Mouse (Mus musculus): Measurements from ENCODE around the gene Foxn3. TPM values are rescaled to one million over a fixed set of nuclear protein-coding genes. Genes with fewer than 3 reads are reported as not detected.

The Foxn3 gene
- polyA plus RNA-seq, 1 experiment from 2014 or later: 97.6 TPM

DNA sequence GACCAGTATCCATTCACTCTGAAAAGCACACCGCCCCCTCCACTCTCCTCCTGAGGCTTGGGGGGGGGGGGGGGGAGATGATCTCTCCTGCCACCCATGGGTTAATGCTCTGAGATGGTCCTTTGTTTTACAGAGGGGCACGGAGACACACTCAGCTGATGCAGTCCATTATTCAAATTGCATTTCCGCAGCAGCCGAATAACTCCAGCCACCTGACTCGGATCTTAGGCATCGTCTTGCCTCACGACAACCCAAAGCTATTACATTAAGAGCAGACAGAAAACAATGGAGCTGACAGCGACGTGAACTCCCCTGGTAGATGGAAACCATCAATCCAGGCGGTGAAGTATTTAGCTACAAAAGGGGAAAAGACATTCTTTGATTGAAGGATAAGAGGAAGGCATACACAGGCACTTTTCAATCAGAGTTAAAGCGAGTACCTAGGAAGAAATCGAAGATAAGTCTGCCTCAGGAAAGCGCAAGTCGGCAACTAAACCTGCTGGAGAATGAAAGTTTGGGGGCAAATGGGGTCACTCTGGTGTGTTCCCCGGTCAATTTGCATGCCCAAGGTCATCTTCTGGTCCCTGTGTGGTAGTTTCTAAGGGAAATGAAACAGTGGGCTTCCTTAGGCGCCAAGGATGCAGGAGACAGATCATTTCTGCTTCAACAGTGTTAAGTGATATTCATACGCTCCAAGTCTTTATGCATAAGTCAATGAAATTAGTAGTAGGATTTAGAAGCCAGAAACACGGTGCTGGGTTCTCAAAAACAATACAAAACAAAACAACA is 65.0 kb downstream of the Foxn3 start:
- Histone ChIP-seq H3K9me3 (replicated peaks) (0 out of 2 replicates have a peak, but pooled peaks cover 4% of the 10 kb centered on the region), H3K4me3 (replicated peaks) (no peak overlapping the region), H3K9ac (no peak overlapping the region), H3K36me3 (no peaks in the 10 kb centered on the region), H3K27me3 (no peaks in the 10 kb centered on the region), H3K27ac (replicated peaks) (no peak overlapping the region), H3K4me2 (replicated peaks) (no peak overlapping the region), H3K4me1 (0 out of 2 replicates have a peak, but pooled peaks cover 6% of the 10 kb centered on the region)
- WGBS: 53% methylated on average over 18 of the region's 18 CpGs
- no peak for ATAC-seq (ENCODE audit: insufficient number of reproducible peaks, low FRiP score, low TSS enrichment, low read depth)

DNA sequence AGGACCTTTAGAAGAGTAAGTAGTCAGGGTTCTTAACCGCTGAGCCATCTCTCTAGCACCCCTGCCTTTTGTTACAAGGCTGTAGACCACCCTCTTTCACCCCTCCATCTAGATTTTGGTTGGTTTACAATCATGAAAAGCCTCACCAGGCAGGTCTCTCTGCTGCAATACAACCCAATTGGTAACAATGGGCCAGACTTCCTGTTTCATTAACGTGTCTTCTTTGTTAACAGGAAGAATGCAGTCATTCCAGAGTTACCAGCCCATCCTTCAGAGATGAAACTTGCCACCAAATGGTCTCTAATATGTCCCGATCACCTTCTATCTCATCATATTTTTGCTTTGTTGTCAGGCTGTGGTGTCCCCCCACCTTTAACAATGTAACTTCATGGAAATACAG is 66.4 kb downstream of the Foxn3 start:
- H3K27me3 ChIP-seq: no peaks in the 10 kb centered on the region
- no peaks in the 10 kb centered on the region for H3K36me3 ChIP-seq
- WGBS: 72% methylated on average over 3 of the region's 3 CpGs
- H3K27ac ChIP-seq (replicated peaks): no peak overlapping the region
- ATAC-seq (ENCODE audit: insufficient number of reproducible peaks, low FRiP score, low TSS enrichment, low read depth): no peak
- H3K4me1 ChIP-seq: 0 out of 2 replicates have a peak, but pooled peaks cover 6% of the 10 kb centered on the region
- no peak overlapping the region for H3K4me3 ChIP-seq (replicated peaks)
- H3K9me3 ChIP-seq (replicated peaks): 0 out of 2 replicates have a peak, but pooled peaks cover 4% of the 10 kb centered on the region
- H3K9ac ChIP-seq: no peak overlapping the region
- no peak overlapping the region for H3K4me2 ChIP-seq (replicated peaks)

DNA sequence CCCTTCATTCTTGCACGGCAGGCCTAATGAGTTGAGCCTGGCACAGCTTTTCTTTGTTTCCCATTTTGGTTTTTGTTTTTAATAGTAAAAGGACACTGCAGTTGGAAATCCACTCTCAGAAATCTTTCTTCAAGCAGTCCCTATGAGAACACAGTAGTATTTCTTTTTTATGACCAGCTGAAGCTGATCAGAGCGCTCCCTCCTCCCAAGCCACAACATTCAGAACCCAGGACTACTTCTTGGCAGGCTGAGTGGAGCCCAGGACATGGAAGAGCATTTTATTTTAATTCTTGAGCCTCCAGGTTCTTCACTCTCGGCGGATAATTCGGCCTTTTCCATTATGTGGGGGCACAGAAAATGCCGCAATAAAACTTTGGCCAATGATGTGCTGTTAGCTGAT is 73.2 kb downstream of the Foxn3 start:
- ATAC-seq (ENCODE audit: insufficient number of reproducible peaks, low FRiP score, low TSS enrichment, low read depth): no peak
- no peaks in the 10 kb centered on the region for H3K27me3 ChIP-seq
- H3K4me1 ChIP-seq: peaks cover 9% of the 10 kb centered on the region; the same call in 1 of the 2 replicates
- 63% methylated on average over 6 of the region's 6 CpGs for WGBS
- peak overlapping the region; percentile 35 for H3K27ac ChIP-seq (replicated peaks)
- no peak overlapping the region for H3K9ac ChIP-seq
- H3K36me3 ChIP-seq: no peaks in the 10 kb centered on the region
- H3K9me3 ChIP-seq (replicated peaks): 0 out of 2 replicates have a peak, but pooled peaks cover 4% of the 10 kb centered on the region
- H3K4me2 ChIP-seq (replicated peaks): no peak overlapping the region
- H3K4me3 ChIP-seq (replicated peaks): no peak overlapping the region

DNA sequence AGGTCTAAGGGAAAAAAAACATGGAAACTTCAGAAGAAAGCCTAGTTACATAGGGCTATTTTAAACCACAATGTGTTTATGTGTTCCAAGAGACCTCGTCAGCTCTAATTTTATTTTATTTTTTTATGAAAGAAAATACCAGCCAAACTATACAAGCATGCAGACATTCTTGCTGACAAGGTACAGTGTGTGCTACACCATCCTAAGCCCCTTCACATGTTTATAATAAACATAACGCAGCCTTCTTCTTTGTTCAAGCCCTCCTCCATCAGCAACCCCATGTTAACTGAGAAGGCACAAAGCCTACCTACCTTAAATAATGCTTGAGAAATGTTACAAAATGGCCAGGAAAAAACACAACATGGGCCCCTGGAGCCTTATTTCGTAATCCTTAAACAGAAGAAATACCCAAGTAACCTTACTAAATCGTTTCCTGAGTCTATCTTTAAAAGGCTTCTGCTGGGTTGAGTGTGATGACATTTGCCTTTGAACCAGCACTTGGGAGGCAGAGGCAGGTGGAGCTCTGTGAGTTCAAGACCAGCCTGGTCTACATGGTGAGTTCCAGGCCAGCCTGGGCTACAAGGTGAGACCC is 74.3 kb downstream of the Foxn3 start:
- Histone ChIP-seq H3K4me3 (replicated peaks) (no peak overlapping the region), H3K4me2 (replicated peaks) (no peak overlapping the region), H3K9me3 (replicated peaks) (0 out of 2 replicates have a peak, but pooled peaks cover 2% of the 10 kb centered on the region), H3K4me1 (peaks cover 9% of the 10 kb centered on the region; the same call in 1 of the 2 replicates), H3K27me3 (no peaks in the 10 kb centered on the region), H3K36me3 (no peaks in the 10 kb centered on the region), H3K9ac (no peak overlapping the region), H3K27ac (replicated peaks) (peak overlapping the region; percentile 35)
- 56% methylated on average over 4 of the region's 4 CpGs for WGBS
- ATAC-seq (ENCODE audit: insufficient number of reproducible peaks, low FRiP score, low TSS enrichment, low read depth): peak; percentile 54; the same call in 1 of the 2 replicates

DNA sequence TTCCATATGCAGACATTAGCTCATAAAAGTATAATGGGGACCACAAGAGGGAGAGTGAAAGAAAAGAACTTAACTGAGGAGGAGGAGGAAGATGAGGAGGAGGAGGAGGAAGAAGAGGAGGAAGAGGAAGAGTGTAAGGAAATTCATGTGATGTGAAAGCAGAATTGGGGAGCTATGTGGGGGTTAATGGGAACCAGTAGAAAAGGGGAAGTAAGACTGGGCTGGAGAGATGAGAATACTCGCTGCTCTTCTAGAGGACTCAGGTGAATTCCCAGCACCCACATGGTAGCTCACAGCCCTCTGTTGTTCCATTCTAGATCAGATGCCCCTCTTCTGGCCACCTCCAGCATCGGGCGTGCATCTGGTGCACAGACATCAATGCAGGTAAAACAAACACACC is 83.0 kb downstream of the Foxn3 start:
- 90% methylated on average over 3 of the region's 3 CpGs for WGBS
- Histone ChIP-seq H3K27me3 (no peaks in the 10 kb centered on the region), H3K4me2 (replicated peaks) (no peak overlapping the region), H3K4me1 (no peaks in the 10 kb centered on the region), H3K27ac (replicated peaks) (no peak overlapping the region), H3K9ac (no peak overlapping the region), H3K4me3 (replicated peaks) (no peak overlapping the region), H3K36me3 (no peaks in the 10 kb centered on the region), H3K9me3 (replicated peaks) (no peaks in the 10 kb centered on the region)
- no peak for ATAC-seq (ENCODE audit: insufficient number of reproducible peaks, low FRiP score, low TSS enrichment, low read depth)

DNA sequence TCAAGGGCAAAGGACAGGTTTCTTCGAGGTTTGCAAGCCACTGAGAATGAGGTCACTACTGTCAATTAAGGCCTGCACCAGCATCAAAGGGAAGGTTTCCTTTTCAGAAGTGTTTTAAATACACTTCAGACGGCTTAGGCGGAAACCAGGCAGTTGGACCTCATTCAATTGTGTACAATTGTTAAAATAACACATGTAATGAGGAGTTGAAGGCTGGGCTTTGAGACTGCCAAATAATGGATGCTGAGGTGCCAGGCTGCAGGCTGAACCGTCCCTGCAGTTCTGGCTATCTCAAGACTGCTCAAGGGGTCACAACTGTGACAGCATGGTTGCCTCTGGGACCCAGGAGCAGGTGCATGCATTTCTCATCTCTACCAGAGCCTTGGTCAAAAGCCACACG is 89.2 kb downstream of the Foxn3 start:
- no peaks in the 10 kb centered on the region for H3K27me3 ChIP-seq
- ATAC-seq (ENCODE audit: insufficient number of reproducible peaks, low FRiP score, low TSS enrichment, low read depth): no peak
- H3K27ac ChIP-seq (replicated peaks): no peak overlapping the region
- no peak overlapping the region for H3K4me3 ChIP-seq (replicated peaks)
- H3K4me1 ChIP-seq: 0 out of 2 replicates have a peak, but pooled peaks cover 6% of the 10 kb centered on the region
- 35% methylated on average over 5 of the region's 5 CpGs for WGBS
- no peaks in the 10 kb centered on the region for H3K36me3 ChIP-seq
- no peaks in the 10 kb centered on the region for H3K9me3 ChIP-seq (replicated peaks)
- H3K4me2 ChIP-seq (replicated peaks): no peak overlapping the region
- H3K9ac ChIP-seq: no peak overlapping the region

DNA sequence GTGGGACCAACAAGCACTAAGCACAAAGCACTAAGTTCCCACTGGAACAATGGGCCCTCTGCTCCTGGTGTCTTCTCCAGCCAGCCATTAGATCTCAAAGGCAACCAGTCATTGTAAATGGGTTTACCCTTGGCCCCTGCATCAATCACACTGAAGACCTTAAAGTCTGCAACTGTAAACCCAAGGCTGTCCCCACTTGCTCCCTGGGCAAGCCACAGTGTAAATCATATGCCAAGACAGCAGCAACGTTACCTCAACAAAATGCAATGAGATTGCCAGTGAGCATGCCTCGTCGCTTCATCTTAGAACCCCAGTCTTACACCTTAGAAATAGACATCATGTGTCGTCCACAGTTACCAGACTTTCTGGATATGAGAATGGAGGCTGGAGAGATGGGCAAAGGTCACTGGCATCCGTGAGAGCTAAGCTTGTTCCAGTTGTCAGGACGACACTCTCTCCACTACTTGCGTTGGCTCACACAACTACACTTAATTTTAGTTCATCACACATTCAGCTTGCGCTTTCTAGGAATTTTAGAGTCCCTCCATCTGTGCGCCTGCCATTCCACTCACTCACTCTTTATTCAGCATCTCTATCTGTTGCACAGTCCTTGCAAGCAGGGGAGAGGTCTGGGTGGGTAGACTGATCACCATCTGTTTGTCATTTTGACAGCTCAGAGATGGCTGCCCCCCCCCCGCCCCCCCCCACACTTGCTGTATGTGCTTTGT is 89.8 kb downstream of the Foxn3 start:
- Histone ChIP-seq H3K4me3 (replicated peaks) (no peak overlapping the region), H3K36me3 (no peaks in the 10 kb centered on the region), H3K9me3 (replicated peaks) (no peaks in the 10 kb centered on the region), H3K9ac (no peak overlapping the region), H3K27me3 (no peaks in the 10 kb centered on the region), H3K4me1 (peaks cover 9% of the 10 kb centered on the region), H3K4me2 (replicated peaks) (no peak overlapping the region), H3K27ac (replicated peaks) (no peak overlapping the region)
- WGBS: 79% methylated on average over 10 of the region's 10 CpGs
- no peak for ATAC-seq (ENCODE audit: insufficient number of reproducible peaks, low FRiP score, low TSS enrichment, low read depth)

DNA sequence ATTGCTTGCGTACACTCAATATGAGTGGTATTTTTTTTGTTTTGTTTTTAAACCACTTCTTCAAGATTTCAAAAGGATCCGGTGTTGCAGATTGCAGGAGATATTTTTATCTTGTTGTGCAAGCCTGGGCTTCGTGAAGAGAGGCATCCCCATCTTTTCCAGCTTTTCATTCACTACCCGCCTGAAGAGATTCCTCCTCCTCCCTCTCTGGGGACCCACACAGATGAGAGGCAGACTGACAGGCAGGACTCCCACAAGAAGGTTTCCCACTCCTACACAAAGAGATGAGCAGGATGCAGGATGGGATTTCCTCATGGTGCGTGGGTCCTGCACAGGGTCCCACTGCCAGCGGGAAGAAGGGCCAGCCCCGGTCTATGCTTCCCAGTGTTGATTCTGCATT is 92.0 kb downstream of the Foxn3 start:
- H3K27me3 ChIP-seq: no peaks in the 10 kb centered on the region
- H3K9ac ChIP-seq: no peak overlapping the region
- no peaks in the 10 kb centered on the region for H3K36me3 ChIP-seq
- H3K4me2 ChIP-seq (replicated peaks): no peak overlapping the region
- no peak overlapping the region for H3K27ac ChIP-seq (replicated peaks)
- H3K9me3 ChIP-seq (replicated peaks): no peaks in the 10 kb centered on the region
- 76% methylated on average over 7 of the region's 7 CpGs for WGBS
- no peak for ATAC-seq (ENCODE audit: insufficient number of reproducible peaks, low FRiP score, low TSS enrichment, low read depth)
- no peak overlapping the region for H3K4me3 ChIP-seq (replicated peaks)
- peaks cover 28% of the 10 kb centered on the region for H3K4me1 ChIP-seq

DNA sequence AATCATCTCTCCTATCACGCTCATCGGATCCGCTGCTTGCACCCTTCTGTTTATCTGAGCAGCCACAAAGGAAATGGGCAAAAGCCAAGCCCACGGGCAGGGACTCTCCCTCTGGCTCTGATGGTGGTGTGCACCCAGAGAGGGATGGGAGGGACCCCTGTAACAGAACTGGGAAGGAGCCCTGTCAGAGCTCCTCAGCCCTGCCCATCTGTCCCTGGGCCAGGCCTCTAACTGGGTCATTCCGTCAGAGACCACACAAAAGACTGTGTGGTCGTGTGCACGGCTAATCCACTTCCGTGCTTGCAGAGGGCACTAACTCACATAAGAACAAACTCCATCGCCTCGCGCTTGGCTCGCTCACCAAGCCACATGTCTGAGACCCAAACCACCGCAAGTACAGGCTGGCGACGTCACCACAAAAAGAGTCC is 95.5 kb downstream of the Foxn3 start:
- ATAC-seq (ENCODE audit: insufficient number of reproducible peaks, low FRiP score, low TSS enrichment, low read depth): peak; percentile 89
- WGBS: 34% methylated on average over 15 of the region's 15 CpGs
- peak overlapping the region; percentile 9 for H3K4me2 ChIP-seq (replicated peaks)
- H3K36me3 ChIP-seq: no peaks in the 10 kb centered on the region
- no peak overlapping the region for H3K9ac ChIP-seq
- no peaks in the 10 kb centered on the region for H3K27me3 ChIP-seq
- H3K27ac ChIP-seq (replicated peaks): 0 out of 2 replicates have a peak overlapping the region, but pooled peaks have one; percentile 17
- no peak overlapping the region for H3K4me3 ChIP-seq (replicated peaks)
- H3K4me1 ChIP-seq: peaks cover 23% of the 10 kb centered on the region
- no peaks in the 10 kb centered on the region for H3K9me3 ChIP-seq (replicated peaks)

DNA sequence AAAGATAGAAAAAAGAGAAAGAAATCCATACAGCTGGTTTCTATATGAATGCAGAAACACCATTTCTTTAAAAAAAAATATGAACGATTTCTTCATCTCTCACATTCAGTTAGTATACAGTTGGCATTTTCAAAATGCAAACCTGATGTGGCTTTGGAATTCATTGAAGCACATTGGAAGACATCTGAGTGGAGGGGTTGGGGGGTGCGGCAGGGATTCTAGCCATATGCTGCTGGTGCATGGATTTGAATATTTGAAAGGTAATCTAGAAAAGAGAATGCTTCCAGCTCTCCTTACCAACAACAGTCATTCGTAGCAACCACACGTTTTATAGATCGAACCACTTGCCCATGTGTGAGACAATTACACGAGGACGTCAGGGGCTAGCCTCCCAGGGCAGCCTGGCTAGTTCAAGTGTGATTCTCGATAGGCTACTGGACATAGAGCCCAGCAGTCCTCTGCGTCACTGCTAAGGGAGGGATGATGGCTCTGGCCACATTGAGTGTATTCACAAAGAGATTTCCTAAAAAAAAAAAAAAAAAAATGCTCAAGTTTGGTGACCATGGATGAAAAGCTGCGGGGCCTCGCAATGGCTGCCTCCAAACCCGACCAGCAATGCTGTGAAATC is 96.0 kb downstream of the Foxn3 start:
- H3K4me3 ChIP-seq (replicated peaks): no peak overlapping the region
- WGBS: 48% methylated on average over 12 of the region's 12 CpGs

DNA sequence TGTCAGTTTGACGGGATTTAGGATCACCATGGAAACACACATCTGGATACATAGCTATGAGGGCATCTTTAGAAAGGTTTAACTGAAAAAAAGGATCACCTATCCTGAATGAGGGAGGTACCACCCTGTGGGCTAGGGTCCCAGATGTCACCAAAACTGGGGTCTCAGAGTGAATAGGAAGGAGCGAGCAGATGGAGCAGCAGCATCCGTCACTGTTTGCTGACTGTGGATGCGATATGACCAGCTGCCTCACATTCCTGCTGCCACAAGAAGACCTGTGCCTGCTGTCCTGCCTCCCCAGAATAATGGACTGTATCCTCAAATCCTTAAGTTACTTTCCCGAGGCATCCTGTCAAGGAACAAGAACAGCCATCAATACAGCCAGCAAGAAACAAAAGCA is 97.0 kb downstream of the Foxn3 start:
- WGBS: 80% methylated on average over 5 of the region's 5 CpGs

More for the DNA sequence above, 96.0 kb downstream of the Foxn3 start:
- no peak; the same call in 1 of the 2 replicates for ATAC-seq (ENCODE audit: insufficient number of reproducible peaks, low FRiP score, low TSS enrichment, low read depth)
- Histone ChIP-seq H3K9ac (no peak overlapping the region), H3K27me3 (no peaks in the 10 kb centered on the region), H3K36me3 (no peaks in the 10 kb centered on the region), H3K27ac (replicated peaks) (0 out of 2 replicates have a peak overlapping the region, but pooled peaks have one; percentile 17), H3K9me3 (replicated peaks) (no peaks in the 10 kb centered on the region), H3K4me1 (peaks cover 23% of the 10 kb centered on the region), H3K4me2 (replicated peaks) (peak overlapping the region; percentile 9; the same call in 1 of the 2 replicates)

More for the DNA sequence above, 97.0 kb downstream of the Foxn3 start:
- Histone ChIP-seq H3K9me3 (replicated peaks) (no peaks in the 10 kb centered on the region), H3K4me1 (peaks cover 23% of the 10 kb centered on the region), H3K4me2 (replicated peaks) (no peak overlapping the region), H3K36me3 (no peaks in the 10 kb centered on the region), H3K27me3 (no peaks in the 10 kb centered on the region), H3K9ac (no peak overlapping the region), H3K27ac (replicated peaks) (no peak overlapping the region), H3K4me3 (replicated peaks) (no peak overlapping the region)
- ATAC-seq (ENCODE audit: insufficient number of reproducible peaks, low FRiP score, low TSS enrichment, low read depth): no peak

Data from embryonic facial prominence, embryonic 15.5 days (tissue).